8 mouse cellular contexts compared by ENCODE assay signal in the genomic region with DNA sequence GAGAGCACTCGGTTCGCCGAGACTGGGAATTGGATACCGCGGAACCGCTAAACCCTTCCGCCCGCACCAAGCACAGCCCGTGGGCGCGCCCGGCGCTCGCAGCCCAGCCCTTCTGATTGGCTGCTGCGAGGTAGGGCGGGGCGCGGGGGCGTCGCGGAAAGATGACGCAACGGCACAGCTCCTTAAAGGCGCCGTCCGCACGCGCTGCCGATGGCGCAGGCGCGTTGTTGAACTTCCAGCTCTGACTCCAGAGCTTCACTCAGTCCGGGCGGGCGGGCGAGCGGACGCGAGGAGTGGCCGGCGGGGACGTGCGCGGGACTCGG. TPM values are rescaled to one million over a fixed set of nuclear protein-coding genes. Genes with fewer than 3 reads are reported as not detected.
A peak's percentile ranks its signal among the peaks of the same experiment; 100 is the strongest.
DNase-seq lines count a peak whose midpoint lies in the region; ATAC-seq lines count a peak whose summit lies in the region.

No protein-coding gene starts in this region.

- no peaks in the 10 kb centered on the region for H3K27me3 ChIP-seq in hindbrain, embryonic 12.5 days

- ATAC-seq in hindbrain, embryonic 12.5 days (ENCODE audit: low FRiP score), result peak; percentile 95

- H3K9ac ChIP-seq in hindbrain, embryonic 12.5 days, result peak overlapping the region; percentile 89

- no peaks in the 10 kb centered on the region for H3K36me3 ChIP-seq in hindbrain, embryonic 12.5 days

- peak overlapping the region; percentile 84 for H3K27ac ChIP-seq in hindbrain, embryonic 12.5 days

- DNase-seq in Muller cell, postnatal 12 days (ENCODE audit: inconsistent ontology term), result peak; percentile 97
- peak; percentile 97 for DNase-seq in cerebellum, adult 9-11 months
- peak; percentile 93 to 98 for DNase-seq in frontal cortex, adult 2 months (ENCODE audit: extremely low spot score in 1 of 2, low spot score in 1 of 2)
- DNase-seq in layer of hippocampus, postnatal 14 days (ENCODE audit: low spot score in 2 of 2), result peak; percentile 97 to 98
- peak; percentile 97 for DNase-seq in lung, postnatal 14 days
- DNase-seq in retina, adult 2 months (ENCODE audit: low read depth, low spot score), result peak; percentile 91
- DNase-seq in thymus, postnatal 36 days, result peak; percentile 95 to 97

- peaks cover 37% of the 10 kb centered on the region for H3K4me1 ChIP-seq in hindbrain, embryonic 12.5 days

- no peaks in the 10 kb centered on the region for H3K9me3 ChIP-seq in hindbrain, embryonic 12.5 days (replicated peaks)

- WGBS in hindbrain, embryonic 12.5 days, result 1% methylated on average over 45 of the region's 45 CpGs

- H3K4me3 ChIP-seq in hindbrain, embryonic 12.5 days, result peak overlapping the region; percentile 94

- peak overlapping the region; percentile 93 for H3K4me2 ChIP-seq in hindbrain, embryonic 12.5 days (replicated peaks)

RNA-seq across cellular contexts. Expression of a gene that starts 0.2 kb away (rescaled TPM):
- 8.1 and 8.6 TPM in 2 replicates for polyA plus RNA-seq in frontal cortex, adult 2 months (2012; rRNA removed)
- 3.1 and 3.6 TPM in 2 replicates for polyA plus RNA-seq in hindbrain, embryonic 12.5 days (2016; fragmentation: Nextera tagmentation; extraction: Ambion mirVana)
- total RNA-seq in layer of hippocampus, postnatal 14 days (2021), result 10 to 100 TPM; 17.6 to 18.6 TPM

Comparison
In these comparisons a context has a peak if more than half of its experiments do, and no peak if none do; other contexts are left out.
1. Peak in every context shown above with its lines: DNase-seq, ATAC-seq, H3K4me3 ChIP-seq and H3K27ac ChIP-seq.